Mouse (Mus musculus): ENCODE measurements around the gene Rab3a.
A peak's percentile ranks its signal among the peaks of the same experiment; 100 is the strongest.

Rab3a gene

DNA sequence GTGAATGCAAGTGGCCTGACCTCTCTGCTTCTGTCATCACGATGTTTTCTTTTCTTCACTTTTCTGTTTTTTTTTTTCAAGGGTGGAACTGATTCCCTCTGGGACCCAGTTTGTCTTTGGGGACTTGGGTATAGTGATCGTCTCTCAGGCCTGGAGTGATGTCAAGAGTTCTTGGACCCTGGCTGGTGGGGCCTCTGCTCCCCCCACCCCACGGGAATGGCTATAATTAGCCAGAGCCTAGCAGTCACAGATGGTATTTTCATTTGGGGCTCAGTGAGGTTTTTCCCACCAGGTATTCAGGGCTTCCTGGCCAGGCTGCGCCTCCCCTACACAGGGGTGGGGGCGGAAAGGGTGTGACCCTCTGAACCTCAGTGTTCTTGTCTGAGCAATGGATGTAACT, 12.8 kb upstream of the Rab3a start:
- no peak for DNase-seq (ENCODE audit: inconsistent age in 2 of 2, low spot score in 1 of 2)

DNA sequence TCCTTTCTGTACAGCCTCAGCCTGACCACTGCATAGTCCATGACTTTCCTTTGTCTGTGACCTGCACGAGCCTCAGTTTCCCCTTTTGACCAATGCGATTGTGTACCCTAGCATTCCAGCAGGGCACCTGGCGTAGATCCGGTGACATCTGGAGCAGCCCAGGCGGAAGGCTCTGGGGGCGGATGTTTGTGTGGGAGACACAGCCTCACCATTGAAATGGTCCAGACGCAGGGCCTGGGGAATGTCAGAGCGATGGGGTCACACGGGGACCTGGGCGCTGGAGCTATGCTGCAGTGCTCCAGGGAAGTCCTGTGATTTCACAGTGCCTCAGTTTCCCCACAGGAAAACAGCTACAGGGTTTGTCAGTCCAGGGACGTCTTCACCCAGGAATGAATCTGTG, 12.3 kb upstream of the Rab3a start:
- no peak for DNase-seq (ENCODE audit: inconsistent age in 2 of 2, low spot score in 1 of 2)

DNA sequence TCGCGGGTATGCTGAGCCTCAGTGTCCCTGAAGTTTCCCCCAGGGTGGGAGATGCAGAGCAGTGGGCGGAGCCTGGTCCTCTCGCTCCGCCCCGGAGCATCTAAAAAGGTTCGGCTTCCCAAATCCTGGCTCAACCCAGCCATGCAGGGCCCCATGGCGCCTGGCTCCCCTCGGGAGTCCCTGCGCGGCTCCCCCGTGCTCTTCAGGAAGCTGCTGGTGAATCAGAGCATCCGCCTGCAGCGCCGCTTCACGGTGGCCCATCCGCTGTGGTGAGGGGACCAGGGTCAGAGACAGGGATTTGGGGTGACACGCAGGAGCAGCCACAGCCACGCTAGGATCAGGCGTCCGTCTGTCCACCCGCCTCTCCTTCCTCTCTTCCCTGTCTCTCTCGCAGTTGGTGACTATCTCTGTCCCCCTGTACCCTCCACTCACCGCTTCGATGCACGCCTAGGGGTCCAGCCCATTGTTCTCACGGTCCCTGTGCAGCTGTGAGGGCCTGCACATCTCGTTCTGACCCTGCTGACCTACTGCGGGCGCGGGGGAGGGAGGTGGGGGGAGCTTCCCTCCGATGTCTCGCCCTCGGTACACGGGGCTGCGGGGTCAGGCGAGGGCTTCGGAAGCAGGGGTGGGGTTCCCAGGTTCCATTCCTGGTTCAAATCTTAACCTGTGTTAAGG, 11.4 kb upstream of the Rab3a start:
- peak; percentile 45 to 58 for DNase-seq (ENCODE audit: inconsistent age in 2 of 2, low spot score in 1 of 2)

DNA sequence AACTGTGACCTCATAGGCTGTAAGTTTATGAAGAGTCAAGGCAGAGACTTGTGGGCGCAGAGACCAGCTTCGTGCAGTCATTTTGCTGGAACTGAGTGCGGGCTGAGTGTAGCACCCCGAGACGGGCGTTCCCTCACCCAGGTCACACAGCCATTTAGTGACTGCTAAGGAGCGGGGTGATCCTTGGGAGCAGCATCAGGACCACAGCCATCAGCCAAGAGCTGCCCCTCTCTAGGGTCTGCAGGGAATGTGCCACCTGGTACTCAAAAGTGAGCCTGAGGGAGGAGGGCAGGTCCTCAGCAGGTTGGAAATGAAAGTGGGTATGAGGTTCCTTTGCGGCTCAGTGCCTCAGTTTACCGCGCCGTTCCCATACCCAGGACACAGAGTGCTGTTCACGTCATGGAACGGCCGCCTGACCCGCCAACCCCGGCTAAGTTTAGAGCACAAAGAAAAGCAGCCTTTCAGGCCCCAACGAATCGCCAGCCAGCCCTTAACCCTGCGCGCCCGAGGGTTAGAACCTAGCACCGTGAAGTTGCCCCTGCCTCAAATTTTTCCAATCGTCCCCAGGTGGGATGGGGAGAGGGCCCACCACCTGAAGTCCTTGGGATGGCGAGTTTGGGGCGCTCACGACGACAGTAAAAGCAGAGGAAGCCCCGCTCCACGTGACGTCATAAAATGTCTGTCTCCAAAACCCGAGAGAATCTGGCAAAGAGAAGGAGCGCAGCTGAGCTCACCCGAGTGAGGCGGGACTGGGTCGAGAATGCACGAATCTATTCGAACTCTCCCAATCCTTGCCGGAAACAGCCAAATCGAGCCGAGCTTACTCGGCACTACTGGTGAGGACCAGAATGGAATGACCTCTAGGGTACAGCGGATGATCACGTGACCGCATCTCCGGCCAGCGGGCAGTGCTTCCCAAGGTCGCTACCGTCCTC, 10.6 kb upstream of the Rab3a start:
- peak; percentile 82 to 91 for DNase-seq (ENCODE audit: inconsistent age in 2 of 2, low spot score in 1 of 2)

DNA sequence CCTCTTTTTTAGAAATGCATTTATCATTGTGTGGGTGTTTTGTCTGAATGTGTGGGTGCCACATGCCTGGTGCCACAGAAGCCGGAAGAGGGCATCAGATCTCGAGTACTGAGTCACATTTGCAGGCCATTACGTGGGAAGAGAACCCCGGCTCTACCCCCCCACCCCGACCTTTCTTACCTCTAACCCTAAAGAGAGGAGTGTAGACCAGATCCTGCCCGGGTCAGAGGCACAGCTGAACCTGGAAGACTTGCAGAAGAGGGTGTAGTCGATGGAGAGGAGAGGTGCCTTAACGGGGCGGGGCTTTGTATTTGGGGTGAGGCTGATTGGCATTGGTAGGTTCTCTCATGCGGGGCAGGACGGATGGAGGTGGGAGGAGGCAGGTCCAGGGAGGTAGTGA, 9.7 kb upstream of the Rab3a start:
- peak; percentile 14 to 36 for DNase-seq (ENCODE audit: inconsistent age in 2 of 2, low spot score in 1 of 2)

DNA sequence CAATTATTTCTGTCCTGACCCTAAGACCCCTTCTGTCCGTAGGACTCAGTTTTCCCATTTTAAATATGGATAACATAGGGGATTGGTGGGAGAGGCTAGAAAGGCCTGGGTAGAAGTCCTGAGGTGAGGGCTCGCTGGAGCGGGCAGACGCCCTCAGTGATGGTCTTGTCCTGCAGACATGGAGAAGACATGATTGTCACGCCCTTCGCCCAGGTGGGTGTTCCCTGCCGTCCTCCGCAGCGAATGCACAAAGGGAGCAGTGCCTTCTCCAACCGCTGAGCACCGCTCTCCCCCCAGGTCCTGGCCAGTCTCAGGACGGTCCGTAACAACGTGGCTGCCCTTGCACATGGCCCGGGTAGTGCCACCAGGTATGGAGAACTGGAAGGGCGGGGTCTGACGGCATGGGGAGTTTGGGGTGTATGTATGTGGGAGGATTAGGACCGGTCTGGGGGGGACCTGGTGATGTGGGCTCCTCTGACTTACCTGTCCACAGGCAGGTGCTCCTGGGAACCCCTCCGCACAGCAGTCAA, 8.7 kb upstream of the Rab3a start:
- peak in 1 of 2 experiments; percentile 13 for DNase-seq (ENCODE audit: inconsistent age in 2 of 2, low spot score in 1 of 2)

DNA sequence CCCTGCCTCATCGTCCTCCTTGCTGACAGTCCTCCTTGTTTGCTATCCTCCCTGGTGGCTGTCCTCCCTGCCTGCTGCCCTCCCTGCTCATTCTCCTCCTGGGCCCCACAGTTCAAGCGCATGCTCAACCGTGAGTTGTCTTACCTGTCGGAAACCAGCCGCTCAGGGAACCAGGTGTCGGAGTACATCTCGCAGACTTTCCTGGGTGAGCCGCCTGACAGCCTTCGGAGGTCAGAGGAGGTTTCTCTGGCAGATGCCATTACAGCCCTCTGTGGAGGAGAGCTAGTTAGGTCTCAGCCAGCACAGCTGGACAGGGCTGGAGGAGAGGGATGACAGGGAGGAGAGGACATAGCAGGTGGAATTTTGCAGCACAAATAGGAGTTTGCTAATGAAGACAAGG, 7.8 kb upstream of the Rab3a start:
- no peak for DNase-seq (ENCODE audit: inconsistent age in 2 of 2, low spot score in 1 of 2)

DNA sequence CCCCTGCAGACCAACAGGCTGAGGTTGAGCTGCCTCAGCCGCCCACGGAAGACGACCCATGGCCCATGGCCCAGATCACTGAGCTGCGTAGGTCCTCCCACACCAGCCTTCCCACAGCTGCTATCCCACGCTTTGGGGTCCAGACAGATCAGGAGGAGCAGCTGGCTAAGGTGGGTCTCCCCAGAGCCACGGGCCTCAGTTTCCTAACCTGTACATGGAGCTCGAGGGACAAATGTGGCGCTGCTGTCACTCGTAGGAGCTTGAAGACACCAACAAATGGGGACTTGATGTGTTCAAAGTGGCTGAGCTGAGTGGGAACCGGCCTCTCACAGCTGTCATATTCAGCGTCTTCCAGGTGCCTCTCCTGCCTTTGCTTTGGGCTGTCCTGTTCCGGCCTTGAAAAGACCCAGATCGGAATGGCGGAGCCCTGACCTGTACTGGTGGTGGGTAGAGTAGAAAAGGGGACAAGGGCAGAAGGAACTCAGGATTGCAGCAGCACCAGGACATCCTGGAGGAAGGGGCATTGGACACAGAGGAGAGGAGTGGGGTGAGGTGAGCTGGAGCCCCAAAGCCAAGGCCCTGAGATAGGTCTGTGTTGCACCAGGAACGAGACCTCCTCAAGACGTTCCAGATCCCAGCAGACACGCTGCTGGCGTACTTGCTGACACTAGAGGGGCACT, 7.1 kb upstream of the Rab3a start:
- no peak for DNase-seq (ENCODE audit: inconsistent age in 2 of 2, low spot score in 1 of 2)

DNA sequence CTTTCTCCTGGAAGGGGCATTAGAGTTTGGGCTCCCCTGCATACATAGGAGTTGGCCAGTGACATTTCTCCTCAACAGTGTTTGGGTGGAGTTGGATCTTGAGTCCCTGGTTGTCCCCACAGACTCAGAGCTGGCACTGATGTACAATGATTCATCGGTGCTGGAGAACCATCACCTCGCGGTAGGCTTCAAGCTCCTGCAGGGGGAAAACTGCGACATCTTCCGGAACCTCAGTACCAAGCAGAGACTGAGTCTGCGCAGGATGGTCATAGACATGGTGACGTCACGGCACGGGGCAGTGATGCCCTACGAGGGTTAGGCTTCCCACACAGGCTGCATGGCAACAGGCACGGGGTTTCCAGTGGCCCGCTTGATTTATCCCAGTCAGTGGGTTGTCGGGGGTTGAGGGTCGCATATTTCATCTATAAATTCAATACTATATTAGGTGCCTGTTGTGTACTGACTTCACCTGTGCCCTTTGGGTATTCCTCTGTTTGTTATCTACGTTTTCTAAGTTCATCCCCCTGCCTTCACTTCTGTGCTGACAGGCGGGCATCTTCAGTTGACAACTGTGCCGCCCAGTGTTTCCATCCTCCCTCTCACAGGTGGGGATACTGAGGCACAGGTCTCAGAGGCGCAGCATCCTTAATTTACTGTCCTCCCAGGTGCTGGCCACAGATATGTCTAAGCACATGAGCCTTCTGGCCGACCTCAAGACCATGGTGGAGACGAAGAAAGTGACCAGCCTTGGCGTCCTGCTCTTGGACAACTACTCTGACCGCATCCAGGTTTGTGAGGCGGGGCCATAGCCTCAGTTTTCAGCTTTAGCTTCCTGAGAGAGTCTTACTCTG, 6.0 kb upstream of the Rab3a start:
- DNase-seq (ENCODE audit: inconsistent age in 2 of 2, low spot score in 1 of 2), result no peak

DNA sequence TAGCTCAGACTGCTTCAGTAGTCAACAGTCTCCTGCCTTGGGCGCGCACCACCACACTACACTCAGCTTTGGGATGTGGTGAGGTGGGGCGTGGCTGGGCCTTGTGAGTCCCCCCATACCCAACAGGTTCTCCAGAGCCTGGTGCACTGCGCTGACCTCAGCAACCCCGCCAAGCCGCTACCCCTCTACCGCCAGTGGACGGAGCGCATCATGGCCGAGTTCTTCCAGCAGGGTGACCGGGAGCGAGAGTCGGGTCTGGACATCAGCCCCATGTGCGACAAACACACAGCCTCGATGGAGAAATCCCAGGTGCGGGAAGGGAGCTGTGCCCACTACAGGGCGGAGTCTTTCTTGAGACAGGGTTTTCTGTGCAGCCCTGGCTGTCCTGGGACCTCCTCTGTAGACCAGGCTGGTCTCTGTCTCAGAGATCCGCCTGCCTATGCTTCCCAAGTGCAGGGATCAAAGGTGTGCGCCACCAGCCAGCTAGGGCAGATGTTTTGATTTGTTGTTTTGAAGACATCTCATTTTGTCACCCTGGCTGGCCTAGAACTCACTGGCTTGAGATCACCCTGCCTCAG, 5.3 kb upstream of the Rab3a start:
- peak; percentile 16 to 33 for DNase-seq (ENCODE audit: inconsistent age in 2 of 2, low spot score in 1 of 2)

DNA sequence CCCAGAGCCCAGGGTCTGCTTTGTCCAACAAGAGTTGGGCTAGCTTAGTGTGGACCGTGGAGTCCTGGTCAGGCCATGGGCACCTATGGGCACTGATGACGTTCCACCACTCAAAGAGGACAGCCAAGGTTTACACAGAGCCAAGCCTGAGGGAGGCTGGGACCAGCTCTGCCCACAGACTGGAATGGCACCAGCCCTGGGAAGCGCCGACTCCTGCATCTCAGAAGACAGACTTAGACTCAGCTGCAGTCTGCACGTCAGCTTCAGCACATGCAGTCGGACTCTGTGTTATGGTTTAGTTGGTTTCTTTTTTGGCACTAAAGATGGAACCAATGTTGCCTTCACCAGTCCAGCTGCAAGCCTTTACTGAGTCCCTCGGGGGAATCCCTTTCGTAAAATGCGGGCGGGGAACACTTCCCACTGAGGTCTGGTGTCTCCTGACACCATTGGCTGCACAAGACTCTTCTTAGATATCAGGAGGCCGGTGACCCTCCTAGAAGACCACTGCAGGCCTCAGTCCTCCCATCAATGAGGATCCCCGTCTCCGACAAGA, 4.3 kb upstream of the Rab3a start:
- peak in 1 of 2 experiments; percentile 30 for DNase-seq (ENCODE audit: inconsistent age in 2 of 2, low spot score in 1 of 2)

DNA sequence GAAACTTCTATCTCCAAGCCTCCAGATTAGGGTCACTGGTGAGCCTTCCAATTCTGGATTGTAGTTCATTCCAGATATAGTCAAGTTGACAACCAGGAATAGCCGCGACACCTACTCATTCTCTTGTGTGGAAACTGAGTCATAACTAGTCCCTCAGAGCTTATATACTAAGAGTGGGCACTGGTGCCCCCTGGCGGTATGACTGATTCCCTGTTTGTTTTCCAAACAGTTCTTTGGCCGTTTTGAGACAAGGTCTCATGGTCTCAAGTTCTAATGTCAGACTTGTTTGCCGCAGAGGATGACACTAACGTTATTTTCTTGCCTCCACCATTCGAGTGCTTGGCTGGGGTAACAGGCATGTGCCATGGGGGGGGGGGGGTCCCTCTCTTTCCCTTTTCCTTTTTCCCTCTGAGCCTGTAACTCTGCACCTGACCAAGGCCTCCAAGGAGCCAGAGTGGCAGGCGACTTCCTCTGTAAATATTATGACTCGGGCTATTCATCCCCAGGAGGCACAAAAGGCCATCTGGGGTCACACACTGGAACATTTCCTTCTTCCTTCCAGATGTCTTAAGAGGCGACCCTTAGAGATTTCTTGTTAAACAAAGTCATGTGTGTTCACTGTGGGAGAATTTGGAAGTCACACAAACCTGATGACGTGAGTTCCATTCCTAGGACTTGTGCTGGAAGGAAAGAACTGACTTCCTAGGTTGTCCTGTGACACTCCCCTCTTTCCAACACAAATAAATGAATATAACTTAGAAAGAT, 2.3 kb upstream of the Rab3a start:
- DNase-seq (ENCODE audit: inconsistent age in 2 of 2, low spot score in 1 of 2), result peak; percentile 78 to 93

DNA sequence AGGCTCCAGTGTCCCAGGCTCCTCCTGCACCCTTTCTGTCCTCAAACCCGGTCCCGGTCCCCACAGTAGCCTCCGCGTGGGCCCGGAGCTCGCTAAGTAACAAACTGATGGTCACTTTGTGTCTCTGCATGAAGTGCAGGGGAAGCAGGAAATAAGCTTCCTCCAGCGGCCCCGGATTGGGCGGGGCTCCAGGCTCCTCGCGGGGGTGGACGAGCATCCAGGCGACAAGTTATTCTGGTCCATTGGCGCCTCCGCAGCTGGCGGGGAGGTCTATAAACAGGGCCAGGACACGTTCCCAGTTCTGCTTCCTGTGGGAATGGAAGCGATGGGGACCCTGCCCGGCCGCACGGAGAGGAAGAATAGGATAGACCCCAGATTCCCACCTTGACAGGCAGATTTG, 1.3 kb upstream of the Rab3a start:
- DNase-seq (ENCODE audit: inconsistent age in 2 of 2, low spot score in 1 of 2), result peak; percentile 84 to 90

DNA sequence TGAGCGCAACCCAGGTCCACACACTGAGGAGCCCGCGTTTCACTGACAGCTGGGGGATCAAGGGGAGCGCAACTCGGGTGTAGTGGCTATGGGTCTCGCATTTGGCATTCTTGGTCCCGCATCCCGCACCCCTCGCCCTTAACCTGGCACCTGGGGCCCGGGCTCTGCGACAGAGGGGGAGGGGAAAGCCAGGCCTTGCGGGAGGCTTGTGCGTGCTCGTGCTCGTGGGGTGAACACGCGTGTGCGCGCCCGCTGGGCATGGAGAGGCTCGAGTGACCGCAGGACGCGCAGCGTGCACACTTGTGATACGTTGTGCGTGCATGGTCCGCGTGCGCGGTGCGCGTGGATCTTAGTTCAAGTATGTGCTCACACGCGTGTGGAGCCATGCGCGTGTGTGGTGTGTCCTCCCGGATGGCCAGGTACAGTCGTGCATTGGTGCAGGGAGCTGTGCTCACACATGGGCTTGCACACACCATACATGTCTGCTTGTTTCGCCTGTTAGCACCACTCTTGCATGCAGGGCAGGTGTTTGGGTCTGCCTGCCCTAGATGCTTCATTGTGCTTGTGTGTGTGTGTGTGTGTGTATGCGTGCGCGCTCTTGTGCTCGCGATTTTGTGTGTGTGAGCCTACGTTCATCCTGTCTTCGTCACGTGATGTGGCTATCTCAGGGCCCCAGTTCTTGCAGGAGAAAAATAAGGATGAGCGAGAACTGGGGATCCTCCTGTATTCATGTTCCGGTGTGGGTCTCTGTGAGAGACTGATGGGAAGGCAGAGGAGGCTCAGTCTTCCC, 587 bp downstream of the Rab3a start:
- peak; percentile 83 to 90 for DNase-seq (ENCODE audit: inconsistent age in 2 of 2, low spot score in 1 of 2)

DNA sequence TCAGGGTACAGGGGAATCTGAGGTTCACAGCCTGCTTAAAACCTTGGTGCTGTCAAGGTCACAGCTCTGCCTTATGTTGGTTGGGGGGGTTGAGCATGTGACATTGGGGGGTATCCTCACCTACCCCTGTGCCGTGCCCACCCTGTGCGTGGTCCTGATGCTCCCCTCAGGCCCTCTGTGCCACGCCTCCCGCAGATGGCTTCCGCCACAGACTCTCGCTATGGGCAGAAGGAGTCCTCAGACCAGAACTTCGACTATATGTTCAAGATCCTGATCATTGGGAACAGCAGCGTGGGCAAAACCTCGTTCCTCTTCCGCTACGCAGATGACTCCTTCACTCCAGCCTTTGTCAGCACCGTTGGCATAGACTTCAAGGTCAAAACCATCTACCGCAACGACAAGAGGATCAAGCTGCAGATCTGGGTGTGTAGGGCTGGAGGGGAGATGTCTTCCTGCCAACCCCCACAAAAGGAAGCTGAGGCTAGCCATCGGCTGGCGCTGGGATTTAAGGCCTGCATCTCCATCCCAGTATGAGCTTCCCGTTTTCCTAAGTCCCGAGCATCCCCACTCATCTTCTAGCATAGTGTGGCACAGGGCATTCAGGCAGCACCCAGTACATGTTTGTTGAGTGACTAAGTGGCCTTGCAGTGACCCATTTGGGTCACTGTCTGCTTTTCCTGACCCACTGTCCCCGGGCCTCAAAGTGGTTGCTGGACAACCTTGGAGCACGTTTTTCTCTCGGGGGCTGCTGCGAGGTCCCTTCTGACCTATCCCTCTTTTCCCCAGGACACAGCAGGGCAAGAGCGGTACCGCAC, 1.4 kb downstream of the Rab3a start:
- peak; percentile 69 to 89 for DNase-seq (ENCODE audit: inconsistent age in 2 of 2, low spot score in 1 of 2)

DNA sequence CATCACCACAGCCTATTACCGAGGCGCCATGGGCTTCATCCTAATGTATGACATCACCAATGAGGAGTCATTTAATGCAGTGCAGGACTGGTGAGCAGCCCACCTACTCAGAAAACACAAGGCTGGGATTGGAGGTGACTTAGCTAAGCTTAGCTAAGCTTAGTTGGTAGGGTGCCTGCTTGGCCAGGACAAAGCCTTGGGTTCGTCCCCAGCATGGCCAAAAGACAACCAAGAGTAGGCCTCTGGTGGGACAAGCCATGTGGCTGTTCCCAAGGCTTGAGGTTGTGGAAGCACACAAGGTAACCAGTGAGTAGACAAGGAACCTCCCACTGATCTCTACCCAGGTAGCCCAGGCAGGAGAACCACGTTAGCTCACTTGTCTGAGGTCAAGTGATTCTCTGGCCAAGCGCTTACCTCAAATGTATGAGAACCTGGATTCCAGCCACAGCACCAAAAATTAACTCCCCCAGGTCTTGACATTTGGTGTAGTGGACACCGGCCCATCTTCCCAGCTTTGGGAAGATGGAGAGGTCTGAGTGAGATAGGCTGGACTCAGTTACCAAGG, 2.1 kb downstream of the Rab3a start:
- DNase-seq (ENCODE audit: inconsistent age in 2 of 2, low spot score in 1 of 2), result peak in 1 of 2 experiments; percentile 64
